Mouse (Mus musculus): ENCODE measurements around the gene Rnf141. TPM values are rescaled to one million over a fixed set of nuclear protein-coding genes. Genes with fewer than 3 reads are reported as not detected.

The Rnf141 gene
- polyA plus RNA-seq, 1 experiment, result 1.8 TPM

- no peaks in the 10 kb centered on the region for H3K9me3 ChIP-seq
- no peaks in the 10 kb centered on the region for H3K27me3 ChIP-seq (replicated peaks)
- H3K4me1 ChIP-seq, result peaks cover 43% of the 10 kb centered on the region
- H3K4me3 ChIP-seq (replicated peaks), result peak overlapping the region; percentile 51
- no peak for TF ChIP-seq GATA1 (IDR thresholded peaks at IDR 0.05; ENCODE audit: borderline replicate concordance, low read length)
- TF ChIP-seq FLI1 (IDR thresholded peaks at IDR 0.05; ENCODE audit: low read length), result no peak
- H3K36me3 ChIP-seq (replicated peaks; ENCODE audit: low read length), result peaks cover 26% of the 10 kb centered on the region
Measured at GRCm38 (mm10) chr7:110840332-110840731, 3.9 kb downstream of the Rnf141 start.

GRCm38 (mm10) chr7:110834522-110834921, 9.7 kb downstream of the Rnf141 start:
- TF ChIP-seq FLI1 (IDR thresholded peaks at IDR 0.05; ENCODE audit: low read length) (no peak), GATA1 (IDR thresholded peaks at IDR 0.05; ENCODE audit: borderline replicate concordance, low read length) (no peak)
- no peak overlapping the region for H3K4me3 ChIP-seq (replicated peaks)
- H3K4me1 ChIP-seq, result peaks cover 35% of the 10 kb centered on the region
- peaks cover 72% of the 10 kb centered on the region for H3K36me3 ChIP-seq (replicated peaks; ENCODE audit: low read length)
- H3K9me3 ChIP-seq, result no peaks in the 10 kb centered on the region
- no peaks in the 10 kb centered on the region for H3K27me3 ChIP-seq (replicated peaks)

- H3K4me3 ChIP-seq (replicated peaks), result no peak overlapping the region
- H3K9me3 ChIP-seq, result no peaks in the 10 kb centered on the region
- no peaks in the 10 kb centered on the region for H3K27me3 ChIP-seq (replicated peaks)
- H3K4me1 ChIP-seq, result peaks cover 33% of the 10 kb centered on the region
- TF ChIP-seq GATA1 (IDR thresholded peaks at IDR 0.05; ENCODE audit: borderline replicate concordance, low read length), result no peak
- no peak for TF ChIP-seq FLI1 (IDR thresholded peaks at IDR 0.05; ENCODE audit: low read length)
- peaks cover 77% of the 10 kb centered on the region for H3K36me3 ChIP-seq (replicated peaks; ENCODE audit: low read length)
Measured at GRCm38 (mm10) chr7:110834018-110834417, 10.2 kb downstream of the Rnf141 start.

GRCm38 (mm10) chr7:110833024-110833423, 11.2 kb downstream of the Rnf141 start:
- TF ChIP-seq GATA1 (IDR thresholded peaks at IDR 0.05; ENCODE audit: borderline replicate concordance, low read length), result no peak
- TF ChIP-seq FLI1 (IDR thresholded peaks at IDR 0.05; ENCODE audit: low read length), result no peak
- no peaks in the 10 kb centered on the region for H3K27me3 ChIP-seq (replicated peaks)
- H3K4me1 ChIP-seq, result peaks cover 36% of the 10 kb centered on the region
- peaks cover 87% of the 10 kb centered on the region for H3K36me3 ChIP-seq (replicated peaks; ENCODE audit: low read length)
- H3K4me3 ChIP-seq (replicated peaks), result peak overlapping the region; percentile 5
- H3K9me3 ChIP-seq, result no peaks in the 10 kb centered on the region

GRCm38 (mm10) chr7:110823995-110824953, 20.0 kb downstream of the Rnf141 start:
- TF ChIP-seq FLI1 (IDR thresholded peaks at IDR 0.05; ENCODE audit: low read length), result no peak
- no peak for TF ChIP-seq GATA1 (IDR thresholded peaks at IDR 0.05; ENCODE audit: borderline replicate concordance, low read length)

GRCm38 (mm10) chr7:110823593-110823992, 20.7 kb downstream of the Rnf141 start:
- no peaks in the 10 kb centered on the region for H3K9me3 ChIP-seq
- TF ChIP-seq GATA1 (IDR thresholded peaks at IDR 0.05; ENCODE audit: borderline replicate concordance, low read length), result no peak
- no peak for TF ChIP-seq FLI1 (IDR thresholded peaks at IDR 0.05; ENCODE audit: low read length)
- H3K27me3 ChIP-seq (replicated peaks), result no peaks in the 10 kb centered on the region
- peak overlapping the region; percentile 80 for H3K4me3 ChIP-seq (replicated peaks)
- peaks cover 56% of the 10 kb centered on the region for H3K4me1 ChIP-seq
- H3K36me3 ChIP-seq (replicated peaks; ENCODE audit: low read length), result peaks cover 94% of the 10 kb centered on the region

More at GRCm38 (mm10) chr7:110823995-110824953, 20.0 kb downstream of the Rnf141 start:
- no peaks in the 10 kb centered on the region for H3K27me3 ChIP-seq (replicated peaks)
- H3K36me3 ChIP-seq (replicated peaks; ENCODE audit: low read length), result peaks cover 94% of the 10 kb centered on the region
- H3K4me3 ChIP-seq (replicated peaks), result peak overlapping the region; percentile 76
- no peaks in the 10 kb centered on the region for H3K9me3 ChIP-seq
- peaks cover 56% of the 10 kb centered on the region for H3K4me1 ChIP-seq

- H3K36me3 ChIP-seq (replicated peaks; ENCODE audit: low read length), result peaks cover 94% of the 10 kb centered on the region
- no peaks in the 10 kb centered on the region for H3K27me3 ChIP-seq (replicated peaks)
- TF ChIP-seq GATA1 (IDR thresholded peaks at IDR 0.05; ENCODE audit: borderline replicate concordance, low read length) (no peak), FLI1 (IDR thresholded peaks at IDR 0.05; ENCODE audit: low read length) (no peak)
- H3K4me3 ChIP-seq (replicated peaks), result peak overlapping the region; percentile 30
- peaks cover 61% of the 10 kb centered on the region for H3K4me1 ChIP-seq
- no peaks in the 10 kb centered on the region for H3K9me3 ChIP-seq
Measured at GRCm38 (mm10) chr7:110823076-110823475, 21.2 kb downstream of the Rnf141 start.

- peaks cover 98% of the 10 kb centered on the region for H3K36me3 ChIP-seq (replicated peaks; ENCODE audit: low read length)
- H3K4me3 ChIP-seq (replicated peaks), result no peak overlapping the region
- H3K4me1 ChIP-seq, result peaks cover 62% of the 10 kb centered on the region
- TF ChIP-seq FLI1 (IDR thresholded peaks at IDR 0.05; ENCODE audit: low read length), result no peak
- no peak for TF ChIP-seq GATA1 (IDR thresholded peaks at IDR 0.05; ENCODE audit: borderline replicate concordance, low read length)
- H3K27me3 ChIP-seq (replicated peaks), result no peaks in the 10 kb centered on the region
- H3K9me3 ChIP-seq, result no peaks in the 10 kb centered on the region
Measured at GRCm38 (mm10) chr7:110822055-110822454, 22.2 kb downstream of the Rnf141 start.

GRCm38 (mm10) chr7:110821653-110822052, 22.6 kb downstream of the Rnf141 start:
- H3K4me1 ChIP-seq, result peaks cover 62% of the 10 kb centered on the region
- H3K27me3 ChIP-seq (replicated peaks), result no peaks in the 10 kb centered on the region
- peaks cover 98% of the 10 kb centered on the region for H3K36me3 ChIP-seq (replicated peaks; ENCODE audit: low read length)
- no peak overlapping the region for H3K4me3 ChIP-seq (replicated peaks)
- no peaks in the 10 kb centered on the region for H3K9me3 ChIP-seq
- no peak for TF ChIP-seq GATA1 (IDR thresholded peaks at IDR 0.05; ENCODE audit: borderline replicate concordance, low read length)
- TF ChIP-seq FLI1 (IDR thresholded peaks at IDR 0.05; ENCODE audit: low read length), result no peak

GRCm38 (mm10) chr7:110821068-110821467, 23.2 kb downstream of the Rnf141 start:
- peak overlapping the region; percentile 14 for H3K4me3 ChIP-seq (replicated peaks)
- H3K4me1 ChIP-seq, result peaks cover 66% of the 10 kb centered on the region
- peaks cover 95% of the 10 kb centered on the region for H3K36me3 ChIP-seq (replicated peaks; ENCODE audit: low read length)
- H3K9me3 ChIP-seq, result no peaks in the 10 kb centered on the region
- TF ChIP-seq GATA1 (IDR thresholded peaks at IDR 0.05; ENCODE audit: borderline replicate concordance, low read length) (no peak), FLI1 (IDR thresholded peaks at IDR 0.05; ENCODE audit: low read length) (no peak)
- H3K27me3 ChIP-seq (replicated peaks), result no peaks in the 10 kb centered on the region

Data from megakaryocyte, embryonic 14.5 days (primary cell).